Mouse (Mus musculus): ENCODE results near the gene Tmem184b.

GRCm38 (mm10) chr15:79400975-79401365 is 2.4 kb downstream of the Tmem184b start:
- TF ChIP-seq TAL1 (conservative IDR thresholded peaks at IDR 0.05; ENCODE audit: low read depth, low read length) (no peak), CTCF (IDR thresholded peaks at IDR 0.05; ENCODE audit: low read depth, low read length) (no peak), GATA1 (IDR thresholded peaks at IDR 0.05; ENCODE audit: borderline replicate concordance, low read length) (no peak)

Measured in G1E (cell line).